Mouse (Mus musculus) right cerebral cortex, adult 18-20 months (tissue): ENCODE measurements around the gene Hoxa9.

Experiments used
- DNase-seq: peaks from one replicate; pipeline ENCODE4 v3.0.0; 2022; ENCODE audit warnings: mixed read lengths

The Hoxa9 gene

GRCm38 (mm10) chr6:52215070-52215469, 15.8 kb downstream of the Hoxa9 start:
- DNase-seq: no peak

- DNase-seq: no peak
Measured at GRCm38 (mm10) chr6:52214271-52214670, 16.6 kb downstream of the Hoxa9 start.

GRCm38 (mm10) chr6:52213119-52213986, 17.5 kb downstream of the Hoxa9 start, which contains the start of the genes Hoxa3 and Gm28308:
Gene Hoxa3 (minus strand): TSS chr6:52213336.
Gene Gm28308 (minus strand): TSS chr6:52213339.
- no peak for DNase-seq

- DNase-seq: no peak
Measured at GRCm38 (mm10) chr6:52212556-52213118, 18.3 kb downstream of the Hoxa9 start.

- no peak for DNase-seq
Measured at GRCm38 (mm10) chr6:52211961-52212360, 18.9 kb downstream of the Hoxa9 start.

GRCm38 (mm10) chr6:52211170-52211935, 19.5 kb downstream of the Hoxa9 start:
- peak; percentile 58 for DNase-seq

GRCm38 (mm10) chr6:52209685-52210046, 21.2 kb downstream of the Hoxa9 start:
- DNase-seq: no peak

GRCm38 (mm10) chr6:52208868-52209684, 21.8 kb downstream of the Hoxa9 start:
- DNase-seq: no peak

- DNase-seq: no peak
Measured at GRCm38 (mm10) chr6:52208072-52208867, 22.6 kb downstream of the Hoxa9 start, which contains the start of gene Hoxa6. Gene Hoxa6 (minus strand): TSS chr6:52208722.

- DNase-seq: no peak
Measured at GRCm38 (mm10) chr6:52207684-52207976, 23.3 kb downstream of the Hoxa9 start.

GRCm38 (mm10) chr6:52206882-52207683, 23.8 kb downstream of the Hoxa9 start:
- no peak for DNase-seq

- DNase-seq: no peak
Measured at GRCm38 (mm10) chr6:52205638-52206621, 25.0 kb downstream of the Hoxa9 start.

- no peak for DNase-seq
Measured at GRCm38 (mm10) chr6:52205221-52205620, 25.7 kb downstream of the Hoxa9 start.

GRCm38 (mm10) chr6:52204050-52204752, 26.7 kb downstream of the Hoxa9 start, which contains the start of gene Hoxa5:
Gene Hoxa5 (minus strand): TSS chr6:52204587.
- no peak for DNase-seq

GRCm38 (mm10) chr6:52203371-52204049, 27.4 kb downstream of the Hoxa9 start:
- no peak for DNase-seq

GRCm38 (mm10) chr6:52203121-52203370, 27.8 kb downstream of the Hoxa9 start:
- no peak for DNase-seq

- no peak for DNase-seq
Measured at GRCm38 (mm10) chr6:52202362-52203120, 28.3 kb downstream of the Hoxa9 start.

- no peak for DNase-seq
Measured at GRCm38 (mm10) chr6:52201269-52201668, 29.6 kb downstream of the Hoxa9 start.
